Mouse (Mus musculus) lung, postnatal 0 days (tissue): ENCODE data around the gene Rbm20. TPM values are rescaled to one million over a fixed set of nuclear protein-coding genes. Genes with fewer than 3 reads are reported as not detected.

Source experiments
- ATAC-seq: fragments of 200-750 bp; cut with Nextera tagmentation; 2 replicates; pipeline ENCODE4 v1.8.0; 2017; ENCODE audit warnings: moderate library complexity
- DNase-seq: peaks from one replicate; pipeline ENCODE4 v3.0.0-alpha.2; 2016; ENCODE audit warnings: low spot score
- H3K27ac ChIP-seq: fragments of 300-500 bp; sonication (generic); 2 replicates; pipeline ENCODE4 v1.5.1; 2014; ENCODE audit warnings: antibody characterized with exemption, mild to moderate bottlenecking, low read length, mixed read lengths
- H3K27me3 ChIP-seq: fragments of 300-500 bp; sonication (generic); replicated peaks from 2 replicates; pipeline ENCODE4 v1.6.1; 2014; ENCODE audit warnings: low read length, mixed read lengths; ENCODE audit not compliant: insufficient read depth
- H3K36me3 ChIP-seq: fragments of 300-500 bp; sonication (generic); 2 replicates; pipeline ENCODE4 v1.6.1; 2014; ENCODE audit warnings: low read length, mixed read lengths; ENCODE audit not compliant: insufficient read depth
- H3K4me1 ChIP-seq: fragments of 300-500 bp; sonication (generic); 2 replicates; pipeline ENCODE4 v1.6.1; 2014; ENCODE audit warnings: antibody characterized with exemption, low read depth, low read length, mixed read lengths; ENCODE audit not compliant: insufficient read depth
- H3K4me2 ChIP-seq: fragments of 300-500 bp; sonication (generic); replicated peaks from 2 replicates; pipeline ENCODE4 v1.6.1; 2014; ENCODE audit warnings: low read depth, mild to moderate bottlenecking, low read length, moderate library complexity, mixed read lengths
- H3K4me3 ChIP-seq: fragments of 300-500 bp; sonication (generic); 2 replicates; pipeline ENCODE4 v1.5.1; 2014; ENCODE audit warnings: low read depth, low read length
- H3K9ac ChIP-seq: fragments of 300-500 bp; sonication (generic); replicated peaks from 2 replicates; pipeline ENCODE4 v1.6.1; 2014; ENCODE audit warnings: low read depth, mild to moderate bottlenecking
- H3K9me3 ChIP-seq: fragments of 300-500 bp; sonication (generic); 2 replicates; pipeline ENCODE4 v1.6.1; 2016; ENCODE audit warnings: low read length, mixed read lengths
- CTCF ChIP-seq: IDR thresholded peaks from 2 replicates; pipeline ENCODE4 v1.5.1; 2016; ENCODE audit warnings: antibody characterized with exemption, mild to moderate bottlenecking
- EP300 ChIP-seq: IDR thresholded peaks from 2 replicates; pipeline ENCODE4 v1.6.1; 2016; ENCODE audit warnings: antibody characterized with exemption, mild to moderate bottlenecking, control low read depth
- WGBS: fragments of 180-500 bp; shearing (Covaris S2); extraction: QIAGEN DNeasy Blood & Tissue Kit; methylation state at CpG from one replicate; pipeline ENCODE4 v1.1.7; 2014; 5-methylcytosine and 5-hydroxymethylcytosine counted together
- polyA plus RNA-seq: library from polyadenylated mRNA; unstranded; fragments of >200 nt; fragmentation: Nextera tagmentation; extraction: Ambion mirVana; gene quantifications from 2 replicates; pipeline ENCODE4 v1.2.1, GENCODE M21; 2015

The Rbm20 gene
- polyA plus RNA-seq, 1 experiment from 2014 or later, result 0.51 TPM

- no peak overlapping the region for H3K27ac ChIP-seq
- H3K27me3 ChIP-seq, result no peaks in the 10 kb centered on the region
- H3K4me1 ChIP-seq, result no peaks in the 10 kb centered on the region
- ATAC-seq (no peak), DNase-seq (no peak)
- H3K9ac ChIP-seq, result no peak overlapping the region
- no peak overlapping the region for H3K4me3 ChIP-seq
- TF ChIP-seq CTCF (no peak), EP300 (no peak)
- H3K9me3 ChIP-seq, result no peaks in the 10 kb centered on the region
- no peak overlapping the region for H3K4me2 ChIP-seq
- H3K36me3 ChIP-seq, result no peaks in the 10 kb centered on the region
- WGBS, result 60% methylated on average over 3 of the region's 3 CpGs
These were observed 68.2 kb downstream of the Rbm20 start for GRCm38 (mm10) chr19:53745354-53745753.

GRCm38 (mm10) chr19:53746116-53746515 lies 69.0 kb downstream of the Rbm20 start:
- TF ChIP-seq CTCF, result no peak
- no peak for TF ChIP-seq EP300
- H3K9me3 ChIP-seq, result no peaks in the 10 kb centered on the region
- no peaks in the 10 kb centered on the region for H3K36me3 ChIP-seq
- H3K27ac ChIP-seq, result no peak overlapping the region
- no peaks in the 10 kb centered on the region for H3K27me3 ChIP-seq
- H3K9ac ChIP-seq, result no peak overlapping the region
- 52% methylated on average over 9 of the region's 9 CpGs for WGBS
- H3K4me2 ChIP-seq, result no peak overlapping the region
- no peak overlapping the region for H3K4me3 ChIP-seq
- ATAC-seq (no peak), DNase-seq (no peak)
- no peaks in the 10 kb centered on the region for H3K4me1 ChIP-seq

DNA sequence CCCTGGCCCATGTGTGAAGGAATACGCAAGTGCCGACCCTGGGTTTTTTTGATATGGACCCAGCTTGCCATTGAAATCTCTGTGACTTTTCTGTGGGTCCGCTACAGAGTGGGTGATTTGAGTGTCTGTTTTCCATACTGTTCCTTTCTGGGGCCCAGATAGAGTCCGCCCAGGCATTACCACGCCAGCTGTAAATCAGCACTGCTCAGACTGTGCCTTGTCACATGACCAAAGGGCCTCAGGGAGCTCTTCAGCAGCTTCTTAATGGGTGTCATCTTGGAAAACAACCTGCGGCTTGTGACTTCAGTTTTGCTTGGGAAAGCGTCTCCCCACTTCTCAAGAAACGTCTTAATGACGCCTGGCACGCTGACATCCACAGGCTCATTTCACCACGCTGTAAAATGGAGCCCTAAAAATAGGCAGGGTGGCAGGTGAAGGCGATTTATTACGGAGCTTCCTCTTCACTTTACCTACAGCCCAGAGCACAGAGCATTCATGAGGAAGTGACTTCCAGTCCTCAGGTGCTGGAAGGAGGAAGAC lies 71.2 kb downstream of the Rbm20 start:
- DNase-seq (no peak), ATAC-seq (no peak)
- Histone ChIP-seq H3K9ac (no peak overlapping the region), H3K4me3 (no peak overlapping the region), H3K4me1 (no peaks in the 10 kb centered on the region), H3K36me3 (no peaks in the 10 kb centered on the region), H3K27me3 (no peaks in the 10 kb centered on the region), H3K9me3 (no peaks in the 10 kb centered on the region), H3K27ac (no peak overlapping the region), H3K4me2 (no peak overlapping the region)
- WGBS, result 88% methylated on average over 13 of the region's 13 CpGs
- TF ChIP-seq CTCF, result no peak
- no peak for TF ChIP-seq EP300

- H3K36me3 ChIP-seq, result no peaks in the 10 kb centered on the region
- no peak for DNase-seq
- H3K4me2 ChIP-seq, result no peak overlapping the region
- no peak overlapping the region for H3K9ac ChIP-seq
- H3K4me1 ChIP-seq, result no peaks in the 10 kb centered on the region
- no peak overlapping the region for H3K4me3 ChIP-seq
- 90% methylated on average over 8 of the region's 8 CpGs for WGBS
- no peak for ATAC-seq
- no peaks in the 10 kb centered on the region for H3K27me3 ChIP-seq
- H3K9me3 ChIP-seq, result no peaks in the 10 kb centered on the region
- H3K27ac ChIP-seq, result no peak overlapping the region
- TF ChIP-seq CTCF, result no peak
- TF ChIP-seq EP300, result no peak
These were observed 72.2 kb downstream of the Rbm20 start for GRCm38 (mm10) chr19:53749326-53749725.

DNA sequence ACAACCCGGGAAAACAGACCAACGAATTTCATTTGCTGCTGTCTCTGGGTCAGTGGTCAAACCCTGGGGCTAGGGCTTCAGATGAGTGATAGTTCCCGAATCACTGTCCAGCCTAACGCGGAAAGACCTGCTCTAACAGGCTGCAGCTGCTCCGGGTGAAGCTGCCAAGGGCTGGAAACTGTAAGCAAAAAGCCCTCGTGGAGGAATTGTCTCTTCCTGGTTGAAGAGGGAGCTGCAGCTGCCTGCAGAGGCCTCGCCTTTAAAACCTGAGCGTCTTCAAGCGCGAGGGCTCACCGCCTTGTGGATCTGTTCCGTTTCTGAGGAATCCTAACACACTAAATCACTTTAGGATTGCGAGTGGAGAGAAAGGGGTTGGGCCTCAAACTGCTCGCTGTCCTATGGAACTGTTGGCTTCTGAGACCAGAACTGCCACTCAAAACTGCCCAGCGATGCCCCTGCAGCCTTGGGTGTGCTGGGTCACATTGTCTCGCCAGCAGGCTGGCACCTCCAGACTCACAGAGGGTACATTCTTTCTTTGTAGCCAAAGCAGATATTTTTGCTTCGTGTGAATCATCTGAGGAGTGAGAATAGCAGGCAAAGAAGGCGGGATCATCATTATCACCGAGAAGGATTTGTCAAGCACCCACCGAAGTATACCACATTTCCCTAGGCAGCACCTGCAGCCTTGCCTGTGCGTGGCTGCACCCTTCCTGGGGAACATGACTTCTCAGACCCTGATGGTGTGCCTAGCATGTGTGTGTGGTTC lies 74.5 kb downstream of the Rbm20 start:
- 56% methylated on average over 22 of the region's 22 CpGs for WGBS
- ATAC-seq (no peak), DNase-seq (no peak)
- H3K27me3 ChIP-seq, result no peaks in the 10 kb centered on the region
- no peak overlapping the region for H3K4me2 ChIP-seq
- no peaks in the 10 kb centered on the region; the same call in 1 of the 2 replicates for H3K9me3 ChIP-seq
- no peak overlapping the region for H3K27ac ChIP-seq
- no peaks in the 10 kb centered on the region for H3K4me1 ChIP-seq
- no peak overlapping the region for H3K9ac ChIP-seq
- H3K4me3 ChIP-seq, result no peak overlapping the region
- no peak for TF ChIP-seq EP300
- no peak for TF ChIP-seq CTCF
- H3K36me3 ChIP-seq, result no peaks in the 10 kb centered on the region

DNA sequence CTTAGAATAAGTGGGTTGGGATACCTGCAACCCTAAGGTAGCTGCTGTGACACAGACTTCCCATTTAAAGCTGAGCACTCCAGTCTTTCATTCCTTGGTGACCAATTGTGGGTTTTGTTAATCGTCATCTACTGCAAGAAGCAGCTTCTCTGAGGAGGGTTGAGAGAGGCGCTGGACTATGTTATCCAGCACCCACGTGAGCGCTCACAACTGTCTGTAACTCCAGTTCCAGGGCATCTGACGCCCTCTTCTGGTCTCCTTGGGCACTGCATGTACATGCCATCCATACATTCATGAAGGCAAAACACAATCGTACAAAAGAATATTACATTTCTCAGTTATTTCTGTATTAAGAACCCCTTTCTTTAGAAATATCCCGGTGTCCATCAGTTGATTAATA lies 75.9 kb downstream of the Rbm20 start:
- H3K27ac ChIP-seq, result no peak overlapping the region
- no peak overlapping the region for H3K9ac ChIP-seq
- 55% methylated on average over 7 of the region's 7 CpGs for WGBS
- H3K9me3 ChIP-seq, result no peaks in the 10 kb centered on the region; the same call in 1 of the 2 replicates
- ATAC-seq (no peak), DNase-seq (no peak)
- H3K36me3 ChIP-seq, result no peaks in the 10 kb centered on the region
- no peak overlapping the region for H3K4me2 ChIP-seq
- H3K4me1 ChIP-seq, result no peaks in the 10 kb centered on the region
- no peaks in the 10 kb centered on the region for H3K27me3 ChIP-seq
- TF ChIP-seq EP300 (no peak), CTCF (peak; percentile 39; the same call in 1 of the 2 replicates)
- no peak overlapping the region for H3K4me3 ChIP-seq
